Mouse (Mus musculus): ENCODE results near the gene Kmt2c. TPM values are rescaled to one million over a fixed set of nuclear protein-coding genes. Genes with fewer than 3 reads are reported as not detected.
"Not testable (repeated sequence)": the region's sequence is repeated elsewhere in the genome, so short reads cannot be mapped to it uniquely, and the experiment has no call there.

Gene Kmt2c
- polyA plus RNA-seq, 1 experiment: 2.2 TPM

- Histone ChIP-seq H3K27me3 (replicated peaks) (no peaks in the 10 kb centered on the region), H3K36me3 (replicated peaks; ENCODE audit: low read length) (peaks cover 63% of the 10 kb centered on the region), H3K4me1 (0 out of 2 replicates have a peak, but pooled peaks cover 4% of the 10 kb centered on the region), H3K9me3 (no peaks in the 10 kb centered on the region), H3K4me3 (replicated peaks) (no peak overlapping the region)
- TF ChIP-seq FLI1 (IDR thresholded peaks at IDR 0.05; ENCODE audit: low read length) (no peak), GATA1 (IDR thresholded peaks at IDR 0.05; ENCODE audit: borderline replicate concordance, low read length) (no peak)
Measured at GRCm38 (mm10) chr5:25252825-25253544, 245.6 kb downstream of the Kmt2c start.

- TF ChIP-seq FLI1 (IDR thresholded peaks at IDR 0.05; ENCODE audit: low read length) (no peak), GATA1 (IDR thresholded peaks at IDR 0.05; ENCODE audit: borderline replicate concordance, low read length) (no peak)
- Histone ChIP-seq H3K27me3 (replicated peaks) (no peaks in the 10 kb centered on the region), H3K4me1 (0 out of 2 replicates have a peak, but pooled peaks cover 4% of the 10 kb centered on the region), H3K36me3 (replicated peaks; ENCODE audit: low read length) (peaks cover 58% of the 10 kb centered on the region), H3K4me3 (replicated peaks) (no peak overlapping the region), H3K9me3 (no peaks in the 10 kb centered on the region)
Measured at GRCm38 (mm10) chr5:25252423-25252822, 246.2 kb downstream of the Kmt2c start.

GRCm38 (mm10) chr5:25247036-25247435 is 251.5 kb downstream of the Kmt2c start:
- no peaks in the 10 kb centered on the region for H3K27me3 ChIP-seq (replicated peaks)
- TF ChIP-seq GATA1 (IDR thresholded peaks at IDR 0.05; ENCODE audit: borderline replicate concordance, low read length): no peak
- no peak for TF ChIP-seq FLI1 (IDR thresholded peaks at IDR 0.05; ENCODE audit: low read length)
- no peak overlapping the region for H3K4me3 ChIP-seq (replicated peaks)
- H3K9me3 ChIP-seq: no peaks in the 10 kb centered on the region
- peaks cover 20% of the 10 kb centered on the region for H3K36me3 ChIP-seq (replicated peaks; ENCODE audit: low read length)
- H3K4me1 ChIP-seq: peaks cover 7% of the 10 kb centered on the region

- no peak for TF ChIP-seq FLI1 (IDR thresholded peaks at IDR 0.05; ENCODE audit: low read length)
- TF ChIP-seq GATA1 (IDR thresholded peaks at IDR 0.05; ENCODE audit: borderline replicate concordance, low read length): no peak
- no peak overlapping the region for H3K4me3 ChIP-seq (replicated peaks)
- no peaks in the 10 kb centered on the region for H3K9me3 ChIP-seq
Measured at GRCm38 (mm10) chr5:25246473-25246865, 252.1 kb downstream of the Kmt2c start.

DNA sequence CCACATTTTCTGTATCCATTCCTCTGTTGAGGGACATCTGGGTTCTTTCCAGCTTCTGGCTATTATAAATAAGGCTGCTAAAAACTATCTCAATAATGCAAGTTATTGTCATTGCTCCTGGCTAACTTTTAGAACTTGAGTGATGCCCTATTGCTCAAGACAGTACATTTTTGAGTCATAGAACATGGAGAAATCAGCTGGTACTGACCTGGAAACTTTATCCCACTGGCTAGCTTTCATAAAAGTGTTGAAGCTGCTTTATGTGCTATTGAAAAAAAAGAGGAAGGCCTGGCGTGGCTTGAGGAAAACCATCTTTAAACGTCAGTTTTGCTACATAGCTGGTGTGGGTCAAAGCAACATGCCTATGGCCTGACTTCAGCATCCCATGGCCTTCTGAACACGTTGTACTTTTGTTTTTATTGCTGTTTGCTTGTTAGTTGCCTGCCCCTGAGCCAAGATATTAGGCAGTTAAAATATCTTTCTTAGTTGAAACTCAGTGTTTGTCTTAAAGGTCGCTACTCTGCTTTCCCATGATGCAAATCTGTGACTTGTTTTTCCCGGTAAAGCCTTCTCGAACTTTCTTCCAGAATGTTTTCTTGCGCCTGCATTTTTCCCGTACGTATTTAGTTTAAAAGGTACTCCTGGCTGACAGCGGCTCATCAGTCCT is 252.6 kb downstream of the Kmt2c start:
- Histone ChIP-seq H3K9me3 (no peaks in the 10 kb centered on the region), H3K27me3 (replicated peaks) (no peaks in the 10 kb centered on the region), H3K4me1 (peaks cover 7% of the 10 kb centered on the region), H3K4me3 (replicated peaks) (no peak overlapping the region), H3K36me3 (replicated peaks; ENCODE audit: low read length) (peaks cover 11% of the 10 kb centered on the region)
- TF ChIP-seq GATA1 (IDR thresholded peaks at IDR 0.05; ENCODE audit: borderline replicate concordance, low read length) (no peak), FLI1 (IDR thresholded peaks at IDR 0.05; ENCODE audit: low read length) (no peak)

More at GRCm38 (mm10) chr5:25246473-25246865, 252.1 kb downstream of the Kmt2c start:
- Histone ChIP-seq H3K36me3 (replicated peaks; ENCODE audit: low read length) (peaks cover 14% of the 10 kb centered on the region), H3K27me3 (replicated peaks) (no peaks in the 10 kb centered on the region), H3K4me1 (peaks cover 7% of the 10 kb centered on the region)

DNA sequence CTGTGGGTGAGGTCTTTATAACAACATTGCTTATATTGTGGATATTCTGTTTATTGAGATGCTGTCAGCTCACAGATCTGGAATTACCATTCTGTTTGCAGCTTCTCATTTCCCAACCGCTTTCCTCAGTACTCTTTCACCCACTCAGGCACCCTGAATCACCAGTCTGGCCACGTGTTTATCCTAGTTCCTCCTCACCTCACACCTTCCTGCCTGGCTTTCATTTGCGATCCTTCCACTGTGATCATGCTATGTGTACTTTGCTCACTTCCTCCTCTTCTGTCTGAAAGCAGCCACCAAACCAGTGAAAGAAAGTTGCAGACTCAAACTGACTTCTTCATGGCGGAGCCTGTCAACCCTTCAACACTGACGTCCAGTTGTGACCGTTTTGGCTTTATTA is 255.5 kb downstream of the Kmt2c start:
- Histone ChIP-seq H3K27me3 (replicated peaks) (no peaks in the 10 kb centered on the region), H3K4me3 (replicated peaks) (peak overlapping the region; percentile 64), H3K36me3 (replicated peaks; ENCODE audit: low read length) (no peaks in the 10 kb centered on the region), H3K9me3 (no peaks in the 10 kb centered on the region), H3K4me1 (peaks cover 7% of the 10 kb centered on the region)
- TF ChIP-seq FLI1 (IDR thresholded peaks at IDR 0.05; ENCODE audit: low read length) (no peak), GATA1 (IDR thresholded peaks at IDR 0.05; ENCODE audit: borderline replicate concordance, low read length) (no peak)

GRCm38 (mm10) chr5:25224377-25224776 is 274.2 kb downstream of the Kmt2c start:
- not testable (repeated sequence) for H3K4me3 ChIP-seq (replicated peaks)

GRCm38 (mm10) chr5:25222752-25223702 is 275.6 kb downstream of the Kmt2c start, which contains the start of gene E130116L18Rik:
Gene E130116L18Rik (minus strand): TSS chr5:25223153.
- TF ChIP-seq GATA1 (IDR thresholded peaks at IDR 0.05; ENCODE audit: borderline replicate concordance, low read length) (no peak), FLI1 (IDR thresholded peaks at IDR 0.05; ENCODE audit: low read length) (no peak)
- H3K4me3 ChIP-seq (replicated peaks): peak within 1 kb of the TSS; percentile 94
- H3K9me3 ChIP-seq: no peaks in the 10 kb centered on the region

More at GRCm38 (mm10) chr5:25224377-25224776, 274.2 kb downstream of the Kmt2c start:
- peaks cover 11% of the 10 kb centered on the region; the same call in 1 of the 2 replicates for H3K4me1 ChIP-seq
- H3K36me3 ChIP-seq (replicated peaks; ENCODE audit: low read length); H3K9me3 ChIP-seq; H3K27me3 ChIP-seq (replicated peaks): not testable (repeated sequence)

More at GRCm38 (mm10) chr5:25222752-25223702, 275.6 kb downstream of the Kmt2c start, which contains the start of gene E130116L18Rik:
- Histone ChIP-seq H3K36me3 (replicated peaks; ENCODE audit: low read length) (peaks cover 7% of the 10 kb centered on the region), H3K4me1 (peaks cover 11% of the 10 kb centered on the region; the same call in 1 of the 2 replicates), H3K27me3 (replicated peaks) (peaks cover 8% of the 10 kb centered on the region)

Other genes starting within 250 kb of the Kmt2c start
- gene Cct8l1, start 17.3 kb upstream of the Kmt2c start, polyA plus RNA-seq (2012; ENCODE audit: insufficient read depth, low replicate concordance): not detected in 2 replicates
- 0.81 TPM in 1 of 2 replicates, not detected in the other for gene Xrcc2, start 207.0 kb upstream of the Kmt2c start, polyA plus RNA-seq (2012; ENCODE audit: insufficient read depth, low replicate concordance)

Data from megakaryocyte, embryonic 14.5 days (primary cell).